Mouse (Mus musculus): ENCODE data around the gene Sp7. TPM values are rescaled to one million over a fixed set of nuclear protein-coding genes. Genes with fewer than 3 reads are reported as not detected.

The Sp7 gene
- total RNA-seq, 2 experiments from 2014 or later = not detected

Other genes starting within 250 kb of the Sp7 start
- gene Spryd3, start 230.9 kb downstream of the Sp7 start, total RNA-seq (2021) = 10 to 100 TPM; 13.2 to 15.1 TPM
- gene Igfbp6, start 222.8 kb downstream of the Sp7 start, total RNA-seq (2021) = 10 to 100 TPM; 38.3 to 43.6 TPM
- under 1 TPM in 1 of 2 experiments, not detected in 1; 0.11 TPM for gene Soat2, start 216.7 kb downstream of the Sp7 start, total RNA-seq (2021)
- 10 to 100 TPM; 34.0 to 35.2 TPM for gene Zfp740, start 163.9 kb downstream of the Sp7 start, total RNA-seq (2021)
- gene Csad, start 162.5 kb downstream of the Sp7 start, total RNA-seq (2021) = 10 to 100 TPM; 15.7 to 16.3 TPM
- gene Itgb7, start 135.2 kb downstream of the Sp7 start, total RNA-seq (2021) = 1 to 10 TPM; 1.3 TPM
- 10 to 100 TPM; 17.0 to 20.8 TPM for gene Rarg, start 109.7 kb downstream of the Sp7 start, total RNA-seq (2021)
- gene Gm9918, start 96.6 kb downstream of the Sp7 start, total RNA-seq (2021) = not detected
- gene Mfsd5, start 87.7 kb downstream of the Sp7 start, total RNA-seq (2021) = 10 to 100 TPM; 15.5 to 18.5 TPM
- 1 to 10 TPM in 1 of 2 experiments, under 1 TPM in 1; 0.65 to 1.9 TPM for gene Espl1, start 70.9 kb downstream of the Sp7 start, total RNA-seq (2021)
- 100 to 1,000 TPM; 284 to 288 TPM for gene Pfdn5, start 41.1 kb downstream of the Sp7 start, total RNA-seq (2021)
- gene Myg1, start 35.5 kb downstream of the Sp7 start, total RNA-seq (2021) = 10 to 100 TPM; 21.3 to 23.1 TPM
- 10 to 100 TPM; 10.2 to 11.2 TPM for gene Aaas, start 16.4 kb downstream of the Sp7 start, total RNA-seq (2021)
- gene Sp1, start 39.0 kb upstream of the Sp7 start, total RNA-seq (2021) = 10 to 100 TPM; 42.7 to 44.4 TPM
- gene Amhr2, start 78.2 kb upstream of the Sp7 start, total RNA-seq (2021) = under 1 TPM; 0.68 to 0.84 TPM
- 10 to 100 TPM; 20.6 to 21.0 TPM for gene Prr13, start 91.8 kb upstream of the Sp7 start, total RNA-seq (2021)
- gene Pcbp2, start 103.4 kb upstream of the Sp7 start, total RNA-seq (2021) = 100 to 1,000 TPM; 458 to 504 TPM
- gene Gm10337, start 136.5 kb upstream of the Sp7 start, total RNA-seq (2021) = not detected
- 1 to 10 TPM; 3.2 to 4.5 TPM for gene Map3k12, start 149.9 kb upstream of the Sp7 start, total RNA-seq (2021)
- 10 to 100 TPM; 46.6 to 47.6 TPM for gene Tarbp2, start 151.0 kb upstream of the Sp7 start, total RNA-seq (2021)
- gene Npff, start 157.8 kb upstream of the Sp7 start, total RNA-seq (2021) = 1 to 10 TPM; 2.5 to 2.8 TPM

All from heart, postnatal 25 days (tissue).